Mouse (Mus musculus) frontal cortex, postnatal 25 days (tissue): Measurements from ENCODE around the gene Utp20.

Experiments
- DNase-seq, 2 experiments: peaks; one replicate each; pipeline ENCODE4 v3.0.0; 2022; ENCODE audit warnings: low spot score in 2 of 2

Utp20 gene

GRCm38 (mm10) chr10:88716986-88717755 lies 109.4 kb downstream of the Utp20 start:
- no peak for DNase-seq

- DNase-seq = no peak
These were observed 111.0 kb downstream of the Utp20 start for GRCm38 (mm10) chr10:88715621-88716020.

- no peak for DNase-seq
These were observed 111.9 kb downstream of the Utp20 start for GRCm38 (mm10) chr10:88714744-88715143.

GRCm38 (mm10) chr10:88712359-88712758 lies 114.2 kb downstream of the Utp20 start:
- DNase-seq = no peak

- DNase-seq = peak in 1 of 2 experiments; percentile 24
These were observed 117.7 kb downstream of the Utp20 start for GRCm38 (mm10) chr10:88708671-88709523.

GRCm38 (mm10) chr10:88700938-88701337 lies 125.7 kb downstream of the Utp20 start:
- DNase-seq = no peak
